Mouse (Mus musculus) brain, embryonic 14.5 days (tissue): ENCODE data around the gene Fstl4.

ENCODE experiments used
- CTCF ChIP-seq: fragments of 200-500 bp; IDR thresholded peaks from 2 replicates; pipeline ENCODE4 v1.5.1; 2012; ENCODE audit warnings: inconsistent platforms, mild to moderate bottlenecking, moderate library complexity, borderline replicate concordance; ENCODE audit not compliant: insufficient read depth, insufficient read length; ENCODE audit errors: extremely low read depth
- POLR2A ChIP-seq: fragments of 200-500 bp; IDR thresholded peaks from 2 replicates; pipeline ENCODE4 v1.6.1; 2012; ENCODE audit warnings: mild to moderate bottlenecking, inconsistent platforms, borderline replicate concordance; ENCODE audit not compliant: poor library complexity, insufficient read depth, insufficient read length, severe bottlenecking; ENCODE audit errors: extremely low read depth

DNA sequence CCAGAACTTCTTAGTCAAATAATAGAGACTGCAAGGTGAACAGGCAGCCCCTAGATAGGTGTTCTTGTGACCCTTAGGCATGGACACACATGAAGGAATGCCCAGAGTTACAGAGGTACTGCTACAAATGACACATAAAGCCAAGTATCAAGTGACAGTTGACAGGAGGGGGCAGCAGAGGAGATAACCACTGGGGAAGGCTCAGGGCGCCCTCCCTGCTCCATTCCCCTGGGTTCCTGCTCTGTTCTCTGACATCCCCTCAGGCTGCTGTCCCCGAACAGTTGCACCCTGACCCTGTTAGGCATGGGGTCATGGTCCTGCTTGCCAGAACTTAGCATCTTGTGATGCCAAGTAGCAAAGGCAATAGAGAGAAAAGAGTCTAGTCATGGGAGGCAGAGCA, 402.0 kb downstream of the Fstl4 start:
- no peak for TF ChIP-seq CTCF
- no peak for TF ChIP-seq POLR2A
